Mouse (Mus musculus) liver, adult 2 months (tissue): ENCODE data around the gene 4930404N11Rik. TPM values are rescaled to one million over a fixed set of nuclear protein-coding genes. Genes with fewer than 3 reads are reported as not detected.

Source experiments
- DNase-seq: peaks from one replicate; pipeline ENCODE4 v3.0.0-alpha.2; 2011; ENCODE audit warnings: low read depth, low spot score; ENCODE audit errors: extremely low read depth
- H3K27ac ChIP-seq: fragments of 200-500 bp; replicated peaks from 2 replicates; pipeline ENCODE4 v1.5.1; 2012; ENCODE audit warnings: low read depth, mild to moderate bottlenecking, control low read depth, inconsistent platforms, low read length; ENCODE audit not compliant: insufficient read depth
- H3K27me3 ChIP-seq: fragments of 200-500 bp; 2 replicates; pipeline ENCODE4 v1.6.1; 2012; ENCODE audit warnings: mild to moderate bottlenecking, moderate library complexity, low read length, inconsistent platforms; ENCODE audit not compliant: control insufficient read depth, insufficient read depth
- H3K36me3 ChIP-seq: fragments of 200-500 bp; 2 replicates; pipeline ENCODE4 v1.6.1; 2012; ENCODE audit warnings: low read length, inconsistent platforms; ENCODE audit not compliant: control insufficient read depth, insufficient read depth
- H3K4me1 ChIP-seq: fragments of 200-500 bp; 2 replicates; pipeline ENCODE4 v1.6.1; 2011; ENCODE audit warnings: low read length; ENCODE audit not compliant: control insufficient read depth, insufficient read depth
- H3K4me3 ChIP-seq: fragments of 200-500 bp; 2 replicates; pipeline ENCODE4 v1.5.1; 2011; ENCODE audit warnings: low read depth, mild to moderate bottlenecking, control low read depth, low read length, moderate library complexity; ENCODE audit not compliant: insufficient read depth
- H3K79me2 ChIP-seq: fragments of 200-500 bp; 2 replicates; pipeline ENCODE4 v1.6.1; 2012; ENCODE audit warnings: inconsistent platforms, mild to moderate bottlenecking, low read length, moderate library complexity; ENCODE audit not compliant: control insufficient read depth, insufficient read depth
- H3K9ac ChIP-seq: fragments of 200-500 bp; 2 replicates; pipeline ENCODE4 v1.6.1; 2012; ENCODE audit warnings: low read depth, mild to moderate bottlenecking, control low read depth, inconsistent platforms, low read length
- CTCF ChIP-seq: fragments of 200-500 bp; IDR thresholded peaks from 2 replicates; pipeline ENCODE4 v1.5.1; 2011; ENCODE audit warnings: low read depth, low read length, control low read depth
- POLR2A ChIP-seq: fragments of 200-500 bp; IDR thresholded peaks from 2 replicates; pipeline ENCODE4 v1.6.1; 2011; ENCODE audit warnings: low read length, control low read depth; ENCODE audit not compliant: insufficient read depth; ENCODE audit errors: extremely low read depth
- WGBS: fragments of 180-500 bp; shearing (Covaris S2); methylation state at CpG from one replicate; pipeline ENCODE4 v1.1.7; 2018; 5-methylcytosine and 5-hydroxymethylcytosine counted together
- polyA plus RNA-seq: library from polyadenylated mRNA; depleted of rRNA; stranded (reverse); fragments of >200 nt; gene quantifications from 2 replicates; pipeline ENCODE4 v1.2.3, GENCODE M21; 2012
- total RNA-seq: library from RNA; depleted of rRNA; stranded (reverse); fragments of >200 nt; gene quantifications from 2 replicates; pipeline ENCODE4 v1.2.3, GENCODE M21; 2014

The 4930404N11Rik gene
- total and polyA plus RNA-seq, 2 experiments = 0.12 TPM; not detected in 1

DNA sequence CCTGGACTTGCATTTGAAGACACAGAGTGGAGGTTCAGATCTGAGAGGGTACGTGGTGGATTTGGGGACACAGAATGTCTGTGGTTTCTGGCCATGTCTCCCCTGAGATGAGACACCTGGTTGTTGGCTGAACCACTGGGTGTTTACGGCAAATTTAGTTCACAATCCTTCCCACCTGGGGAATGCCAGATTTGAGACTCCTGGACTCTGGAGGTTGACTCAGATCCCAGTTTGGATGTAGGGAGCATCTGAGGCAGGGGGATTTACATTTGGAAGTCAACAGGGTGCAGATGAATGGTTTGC, 11.7 kb upstream of the 4930404N11Rik start:
- no peak overlapping the region for H3K4me3 ChIP-seq
- no peaks in the 10 kb centered on the region for H3K27me3 ChIP-seq
- DNase-seq = no peak
- peaks cover 10% of the 10 kb centered on the region for H3K4me1 ChIP-seq
- TF ChIP-seq CTCF (no peak), POLR2A (no peak)
- WGBS = 55% methylated on average over 2 of the region's 2 CpGs
- no peak overlapping the region for H3K9ac ChIP-seq
- no peaks in the 10 kb centered on the region for H3K36me3 ChIP-seq
- H3K79me2 ChIP-seq = peaks cover 20% of the 10 kb centered on the region; the same call in 1 of the 2 replicates
- H3K27ac ChIP-seq = no peak overlapping the region

GRCm38 (mm10) chr10:81376561-81377361, 11.1 kb upstream of the 4930404N11Rik start:
- no peaks in the 10 kb centered on the region for H3K36me3 ChIP-seq
- H3K4me3 ChIP-seq = no peak overlapping the region
- peaks cover 10% of the 10 kb centered on the region for H3K4me1 ChIP-seq
- 72% methylated on average over 6 of the region's 6 CpGs for WGBS
- H3K79me2 ChIP-seq = peaks cover 20% of the 10 kb centered on the region; the same call in 1 of the 2 replicates
- DNase-seq = no peak
- TF ChIP-seq CTCF = no peak
- no peak for TF ChIP-seq POLR2A
- no peaks in the 10 kb centered on the region for H3K27me3 ChIP-seq
- no peak overlapping the region for H3K27ac ChIP-seq
- H3K9ac ChIP-seq = no peak overlapping the region

DNA sequence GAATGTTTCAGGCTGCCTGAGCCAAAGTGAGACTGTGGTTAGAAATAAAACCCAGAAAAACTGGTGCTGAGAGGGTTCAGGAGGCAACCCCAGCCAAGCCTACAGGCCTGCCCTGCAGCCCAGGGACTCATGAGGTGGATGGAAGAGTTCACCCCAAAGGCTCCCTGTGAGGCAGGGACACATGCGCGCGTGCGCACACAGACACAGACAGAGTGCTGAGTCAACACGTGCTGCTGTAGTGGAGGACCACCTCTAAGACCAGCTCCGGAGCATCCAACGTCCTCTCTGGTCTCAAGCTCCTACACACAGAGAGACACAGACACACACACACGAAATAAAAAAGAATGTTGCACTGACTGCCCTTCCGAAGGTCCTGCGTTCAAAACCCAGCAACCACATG, 9.7 kb upstream of the 4930404N11Rik start:
- H3K4me3 ChIP-seq = no peak overlapping the region
- no peak overlapping the region for H3K9ac ChIP-seq
- TF ChIP-seq CTCF = no peak
- TF ChIP-seq POLR2A = no peak
- DNase-seq = no peak
- WGBS = 94% methylated on average over 10 of the region's 10 CpGs
- H3K79me2 ChIP-seq = peaks cover 20% of the 10 kb centered on the region; the same call in 1 of the 2 replicates
- H3K4me1 ChIP-seq = peaks cover 10% of the 10 kb centered on the region
- no peaks in the 10 kb centered on the region for H3K27me3 ChIP-seq
- no peak overlapping the region for H3K27ac ChIP-seq
- no peaks in the 10 kb centered on the region for H3K36me3 ChIP-seq

DNA sequence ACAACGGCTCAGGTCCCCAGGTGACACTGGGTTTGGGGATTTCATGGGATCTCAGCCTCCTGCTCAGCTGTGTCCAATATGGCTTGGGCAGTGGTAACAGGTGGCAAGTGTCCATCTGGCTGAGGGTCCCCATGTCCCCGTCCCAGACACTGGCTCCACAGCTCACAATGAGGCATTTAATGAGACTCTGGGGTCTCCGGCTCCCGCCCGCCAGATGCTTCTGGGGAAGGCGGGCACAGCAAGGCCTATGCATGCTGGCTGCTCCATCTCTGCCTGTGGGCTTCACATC, 1.5 kb upstream of the 4930404N11Rik start:
- no peak for DNase-seq
- Histone ChIP-seq H3K4me3 (no peak overlapping the region), H3K36me3 (no peaks in the 10 kb centered on the region; the same call in 1 of the 2 replicates), H3K4me1 (no peaks in the 10 kb centered on the region), H3K9ac (no peak overlapping the region), H3K27me3 (no peaks in the 10 kb centered on the region), H3K79me2 (no peaks in the 10 kb centered on the region), H3K27ac (no peak overlapping the region)
- 97% methylated on average over 6 of the region's 6 CpGs for WGBS
- TF ChIP-seq CTCF (no peak), POLR2A (no peak)

- 73% methylated on average over 6 of the region's 6 CpGs for WGBS
- TF ChIP-seq CTCF (no peak), POLR2A (no peak)
- Histone ChIP-seq H3K36me3 (no peaks in the 10 kb centered on the region; the same call in 1 of the 2 replicates), H3K9ac (no peak overlapping the region), H3K79me2 (no peaks in the 10 kb centered on the region), H3K27ac (no peak overlapping the region), H3K4me3 (no peak overlapping the region), H3K4me1 (no peaks in the 10 kb centered on the region), H3K27me3 (no peaks in the 10 kb centered on the region)
- DNase-seq = no peak
Observed at GRCm38 (mm10) chr10:81366477-81367206, 1.0 kb upstream of the 4930404N11Rik start.

DNA sequence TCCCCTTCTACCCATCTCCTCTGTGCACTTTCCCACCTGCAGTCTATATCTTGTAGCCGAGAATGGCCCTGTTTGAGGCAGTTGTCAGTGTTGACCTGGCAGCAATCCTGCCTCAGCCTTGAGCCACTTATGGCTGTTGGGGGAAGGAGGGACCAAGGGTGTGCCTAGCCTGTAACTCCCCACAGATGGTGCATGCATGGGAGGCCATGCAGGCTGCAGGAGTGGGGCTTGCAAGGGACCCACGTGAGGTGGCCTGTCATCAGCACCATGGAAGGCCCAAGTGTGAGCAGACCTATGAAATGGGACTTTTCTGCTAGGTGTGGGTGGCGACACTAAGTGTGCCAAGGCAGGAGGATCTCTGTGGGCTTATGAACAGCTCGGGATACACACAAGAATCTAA, 543 bp downstream of the 4930404N11Rik start:
- no peaks in the 10 kb centered on the region; the same call in 1 of the 2 replicates for H3K36me3 ChIP-seq
- WGBS = 58% methylated on average over 4 of the region's 4 CpGs
- no peak for DNase-seq
- no peak overlapping the region for H3K9ac ChIP-seq
- no peak overlapping the region for H3K4me3 ChIP-seq
- H3K79me2 ChIP-seq = no peaks in the 10 kb centered on the region
- H3K27ac ChIP-seq = no peak overlapping the region
- TF ChIP-seq CTCF (no peak), POLR2A (no peak)
- no peaks in the 10 kb centered on the region for H3K4me1 ChIP-seq
- no peaks in the 10 kb centered on the region for H3K27me3 ChIP-seq
